Mouse (Mus musculus) CD4-positive naive resting alpha-beta T cell, adult 57 days (primary cell): ENCODE data around the gene Cd300c. TPM values are rescaled to one million over a fixed set of nuclear protein-coding genes. Genes with fewer than 3 reads are reported as not detected.

Experiments
- total RNA-seq: library from RNA; stranded (reverse); gene quantifications from one replicate; pipeline ENCODE4 v1.2.4, GENCODE M21; 2023

Cd300c gene
- total RNA-seq, result not detected

GRCm38 (mm10) chr11:114968752-114969207, at the start of gene Cd300c:
Gene Cd300c (minus strand): TSS chr11:114969157.

GRCm38 (mm10) chr11:115016093-115016492, 47.1 kb upstream of the Cd300c start, which contains the start of gene Cd300ld2:
Gene Cd300ld2 (minus strand): TSS chr11:115016193.

GRCm38 (mm10) chr11:115001474-115002040, 32.6 kb upstream of the Cd300c start, which contains the start of gene Cd300c2:
Gene Cd300c2 (minus strand): TSS chr11:115001880.

GRCm38 (mm10) chr11:114989793-114990192, 20.8 kb upstream of the Cd300c start, which contains the start of gene Cd300ld:
Gene Cd300ld (minus strand): TSS chr11:114989922.

GRCm38 (mm10) chr11:114934144-114934543, 34.8 kb downstream of the Cd300c start, which contains the start of gene Cd300lb:
Gene Cd300lb (minus strand): TSS chr11:114934386.

Other genes with a start within 250 kb of the Cd300c start
- not detected for gene Dnaic2, start 241.7 kb downstream of the Cd300c start, total RNA-seq
- gene Kif19a, start 203.8 kb downstream of the Cd300c start, total RNA-seq, result not detected
- not detected for gene Btbd17, start 173.2 kb downstream of the Cd300c start, total RNA-seq
- not detected for gene Gpr142, start 170.2 kb downstream of the Cd300c start, total RNA-seq
- gene Gprc5c, start 118.0 kb downstream of the Cd300c start, total RNA-seq, result 0.92 TPM
- 2.2 TPM for gene Cd300a, start 79.1 kb downstream of the Cd300c start, total RNA-seq
- 0.30 TPM for gene Cd300lb, start 34.8 kb downstream of the Cd300c start, total RNA-seq
- gene Cd300ld, start 20.8 kb upstream of the Cd300c start, total RNA-seq, result 1.0 TPM
- 1.3 TPM for gene Cd300c2, start 32.7 kb upstream of the Cd300c start, total RNA-seq
- not detected for gene Cd300ld2, start 47.0 kb upstream of the Cd300c start, total RNA-seq
- gene Cd300ld4, start 57.9 kb upstream of the Cd300c start, total RNA-seq, result not detected
- 0.83 TPM for gene Cd300ld5, start 68.6 kb upstream of the Cd300c start, total RNA-seq
- gene Cd300ld3, start 79.3 kb upstream of the Cd300c start, total RNA-seq, result 0.83 TPM
- gene Cd300e, start 93.0 kb upstream of the Cd300c start, total RNA-seq, result 0.83 TPM
- gene Rab37, start 122.3 kb upstream of the Cd300c start, total RNA-seq, result 37.7 TPM
- 0.65 TPM for gene Cd300lf, start 164.8 kb upstream of the Cd300c start, total RNA-seq
- gene Slc9a3r1, start 194.2 kb upstream of the Cd300c start, total RNA-seq, result 202 TPM
- 11.1 TPM for gene Tmem104, start 218.3 kb upstream of the Cd300c start, total RNA-seq
- gene Nat9, start 218.7 kb upstream of the Cd300c start, total RNA-seq, result 7.2 TPM